Mouse (Mus musculus) ES-E14 (cell line): Measurements from ENCODE around the gene Osr1. TPM values are rescaled to one million over a fixed set of nuclear protein-coding genes. Genes with fewer than 3 reads are reported as not detected.

Experiments
- DNase-seq: peaks from one replicate; pipeline ENCODE4 v3.0.0-alpha.2; 2013; ENCODE audit warnings: low read depth, low spot score
- H3K27ac ChIP-seq: 2 replicates; pipeline ENCODE4 v1.5.1; 2012; ENCODE audit warnings: low read depth, mild to moderate bottlenecking, low read length, moderate library complexity, mixed read lengths; ENCODE audit not compliant: poor library complexity, insufficient read depth, severe bottlenecking
- H3K36me3 ChIP-seq: 2 replicates; pipeline ENCODE4 v1.6.1; 2012; ENCODE audit warnings: mild to moderate bottlenecking, low read length, moderate library complexity, mixed read lengths; ENCODE audit not compliant: control insufficient read depth, poor library complexity, insufficient read depth, severe bottlenecking
- H3K4me1 ChIP-seq, 2 experiments: fragments of 150-350 bp in 1 of 2; sonication (generic) in 1 of 2; 2 replicates each; pipeline ENCODE4 v1.6.1; 2012; ENCODE audit warnings: low read length in 2 of 2, mild to moderate bottlenecking in 1 of 2, mixed read lengths in 1 of 2; ENCODE audit not compliant: control insufficient read depth in 2 of 2, insufficient read depth in 2 of 2, poor library complexity in 1 of 2
- H3K4me3 ChIP-seq, 2 experiments: fragments of 150-350 bp in 1 of 2; sonication (generic) in 1 of 2; 2 replicates each; pipeline ENCODE4 v1.5.1; 2012; ENCODE audit warnings: low read length in 2 of 2, low read depth in 1 of 2, mild to moderate bottlenecking in 1 of 2, mixed read lengths in 1 of 2; ENCODE audit not compliant: insufficient read depth in 1 of 2, poor library complexity in 1 of 2, severe bottlenecking in 1 of 2
- H3K9ac ChIP-seq: 2 replicates; pipeline ENCODE4 v1.6.1; 2012; ENCODE audit warnings: low read depth, mild to moderate bottlenecking, low read length, mixed read lengths; ENCODE audit not compliant: poor library complexity, insufficient read depth, severe bottlenecking
- H3K9me3 ChIP-seq: fragments of 150-350 bp; sonication (generic); 2 replicates; pipeline ENCODE4 v1.6.1; 2012; ENCODE audit warnings: low read depth, mild to moderate bottlenecking, low read length; ENCODE audit not compliant: control insufficient read depth, insufficient read depth
- CHD2 ChIP-seq: IDR thresholded peaks from 2 replicates; pipeline ENCODE4 v1.6.1; 2014; ENCODE audit warnings: mild to moderate bottlenecking, low read depth, low read length, inconsistent platforms
- HCFC1 ChIP-seq: IDR thresholded peaks from 2 replicates; pipeline ENCODE4 v1.6.1; 2012; ENCODE audit warnings: low read length, inconsistent platforms, borderline replicate concordance; ENCODE audit not compliant: insufficient read depth
- MAFK ChIP-seq: IDR thresholded peaks from 2 replicates; pipeline ENCODE4 v1.6.1; 2014; ENCODE audit warnings: mild to moderate bottlenecking, low read depth, low read length, inconsistent platforms; ENCODE audit not compliant: insufficient read depth
- ZC3H11A ChIP-seq: IDR thresholded peaks from 2 replicates; pipeline ENCODE4 v1.6.1; 2012; ENCODE audit warnings: low read depth, mild to moderate bottlenecking, inconsistent platforms, low read length, borderline replicate concordance
- ZNF384 ChIP-seq: IDR thresholded peaks from 2 replicates; pipeline ENCODE4 v1.6.1; 2012; ENCODE audit warnings: low read depth, low read length, inconsistent platforms
- in situ Hi-C, 2 experiments: fragments of 600-800 bp; cut with MboI; formaldehyde crosslinking; loops; one replicate each; pipeline ENCODE4 v1.15.1; 2025; ENCODE audit warnings: low sequenced_read_pairs in 2 of 2, inconsistent platforms in 1 of 2; ENCODE audit not compliant: unreplicated experiment in 2 of 2
- total RNA-seq: library from RNA; depleted of rRNA; stranded (reverse); fragments of 300-350 nt; gene quantifications from 2 replicates; pipeline ENCODE4 v1.2.3, GENCODE M21; 2012

Gene Osr1
- total RNA-seq, 1 experiment = 0.09 TPM

DNA sequence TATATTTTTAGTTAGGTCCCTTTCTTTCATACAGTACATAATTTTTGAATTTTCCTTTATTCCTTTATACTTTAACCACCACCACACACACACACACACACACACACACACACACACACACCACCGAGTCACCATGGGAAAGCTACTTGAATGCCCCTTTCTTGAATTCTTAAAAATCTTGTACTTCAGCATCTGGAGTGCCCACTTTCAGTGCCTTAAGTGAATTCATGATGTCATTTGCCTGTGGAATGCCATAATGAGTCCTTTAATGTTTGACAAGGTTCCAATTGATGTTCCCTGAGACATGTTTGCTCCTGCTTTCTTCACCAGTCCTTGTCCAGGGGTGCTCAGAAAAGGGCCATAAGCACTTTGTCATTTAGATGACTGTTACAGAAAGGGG, 17.8 kb downstream of the Osr1 start:
- no peak overlapping the region for H3K27ac ChIP-seq
- no peaks in the 10 kb centered on the region for H3K36me3 ChIP-seq
- H3K9ac ChIP-seq = no peak overlapping the region
- in situ Hi-C loops = loop anchor here (10.0 to 25.0 kb wide), 4 partner anchors 163 to 1575 kb away; partner anchors contain the start of gene Kcns3 (in 1 of the 2)
- TF ChIP-seq MAFK (no peak), CHD2 (no peak), HCFC1 (no peak), ZNF384 (no peak), ZC3H11A (no peak)
- no peak for DNase-seq
- no peak overlapping the region for H3K4me3 ChIP-seq
- no peaks in the 10 kb centered on the region for H3K4me1 ChIP-seq
- H3K9me3 ChIP-seq = no peaks in the 10 kb centered on the region

DNA sequence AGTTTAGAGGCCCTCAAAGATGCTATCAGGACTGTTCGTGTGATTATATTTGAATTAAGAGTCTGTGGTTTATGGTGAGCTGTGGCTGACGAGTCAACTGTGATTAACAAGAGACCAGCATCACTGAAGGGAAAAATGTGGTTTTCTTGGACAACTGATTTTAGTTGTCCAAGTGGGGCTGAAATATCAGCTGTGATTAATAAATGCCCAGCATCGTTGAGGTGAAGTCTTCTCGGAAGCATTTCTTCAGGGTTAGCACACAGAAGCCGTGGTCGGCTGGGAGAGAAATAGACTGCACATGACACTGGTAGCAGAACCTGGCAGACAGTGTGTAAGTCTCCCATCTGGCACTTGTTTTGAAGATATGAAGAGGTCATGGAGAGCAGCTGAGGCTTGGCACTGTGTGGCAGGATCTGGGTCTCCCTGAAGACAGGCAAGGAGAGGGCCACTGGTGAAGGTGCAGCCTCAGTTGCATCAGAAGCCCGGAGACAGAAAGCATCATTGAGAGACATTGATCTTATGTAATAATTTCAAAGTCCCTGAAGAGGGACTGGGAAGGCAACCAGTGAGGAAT, 19.7 kb downstream of the Osr1 start:
- Histone ChIP-seq H3K9ac (no peak overlapping the region), H3K4me3 (no peak overlapping the region), H3K9me3 (no peaks in the 10 kb centered on the region), H3K27ac (no peak overlapping the region), H3K4me1 (no peaks in the 10 kb centered on the region), H3K36me3 (no peaks in the 10 kb centered on the region)
- in situ Hi-C loops = loop anchor here (10.0 to 25.0 kb wide), 4 partner anchors 165 to 1573 kb away; partner anchors contain the start of gene Kcns3 (in 1 of the 2)
- DNase-seq = no peak
- TF ChIP-seq ZNF384 (no peak), HCFC1 (no peak), MAFK (no peak), CHD2 (no peak), ZC3H11A (no peak)

DNA sequence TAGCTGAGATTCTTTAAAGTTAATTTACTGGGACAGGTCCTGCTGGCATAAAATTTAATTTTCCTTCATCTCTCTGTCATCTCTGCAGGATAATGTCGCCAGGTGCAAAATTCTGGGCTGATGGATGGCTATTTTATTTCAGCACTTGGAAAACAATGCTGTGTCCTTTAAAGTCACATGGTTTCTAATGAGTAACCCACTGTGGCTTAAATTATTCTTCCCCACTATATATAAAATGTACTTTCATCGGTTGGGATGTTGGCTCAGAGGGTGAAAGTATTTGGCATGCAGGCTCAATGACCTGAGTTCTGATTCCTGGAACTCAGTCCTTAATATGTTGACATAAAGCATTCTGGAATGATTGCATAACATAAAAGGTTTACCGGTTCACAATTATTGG, 21.2 kb downstream of the Osr1 start:
- DNase-seq = no peak
- TF ChIP-seq CHD2 = no peak
- TF ChIP-seq MAFK = no peak
- TF ChIP-seq ZC3H11A = no peak
- no peak for TF ChIP-seq ZNF384
- TF ChIP-seq HCFC1 = no peak
- Histone ChIP-seq H3K9ac (no peak overlapping the region), H3K4me1 (no peaks in the 10 kb centered on the region), H3K36me3 (no peaks in the 10 kb centered on the region), H3K27ac (no peak overlapping the region), H3K4me3 (no peak overlapping the region), H3K9me3 (no peaks in the 10 kb centered on the region)
- in situ Hi-C loops = loop anchor here in 1 of 2 experiments (25.0 kb wide), 3 partner anchors 846 to 1571 kb away; partner anchors contain the start of gene Kcns3

DNA sequence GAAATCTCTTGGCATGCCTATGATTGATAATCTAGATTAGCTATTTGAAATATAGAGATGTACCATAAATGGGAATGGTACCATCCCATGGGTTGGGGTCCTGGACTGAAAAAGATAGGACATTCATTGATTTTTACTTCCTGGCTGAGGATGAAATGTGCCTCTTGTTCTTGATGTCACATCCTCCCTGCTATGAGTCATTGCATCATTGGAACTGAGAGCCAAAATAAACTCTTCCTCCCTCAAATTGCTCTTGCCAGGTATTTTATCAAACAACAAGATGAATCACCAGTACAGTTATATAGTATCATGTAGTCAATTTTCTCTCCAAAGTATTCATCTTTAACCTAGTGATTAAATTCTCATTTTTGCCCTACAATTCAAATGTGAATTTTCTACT, 28.3 kb downstream of the Osr1 start:
- Histone ChIP-seq H3K27ac (no peak overlapping the region), H3K9ac (no peak overlapping the region), H3K4me1 (no peaks in the 10 kb centered on the region), H3K9me3 (no peaks in the 10 kb centered on the region), H3K36me3 (no peaks in the 10 kb centered on the region), H3K4me3 (no peak overlapping the region)
- DNase-seq = no peak
- TF ChIP-seq HCFC1 = no peak
- TF ChIP-seq ZNF384 = no peak
- TF ChIP-seq MAFK = no peak
- in situ Hi-C loops = loop anchor here in 1 of 2 experiments (25.0 kb wide), 3 partner anchors 839 to 1564 kb away; partner anchors contain the start of gene Kcns3
